Mouse (Mus musculus) cerebellum, adult 18-20 months (tissue): ENCODE results near the gene Dock2.

Source experiments
- DNase-seq, 2 experiments: peaks; one replicate each; pipeline ENCODE4 v3.0.0; 2021

Dock2 gene

DNA sequence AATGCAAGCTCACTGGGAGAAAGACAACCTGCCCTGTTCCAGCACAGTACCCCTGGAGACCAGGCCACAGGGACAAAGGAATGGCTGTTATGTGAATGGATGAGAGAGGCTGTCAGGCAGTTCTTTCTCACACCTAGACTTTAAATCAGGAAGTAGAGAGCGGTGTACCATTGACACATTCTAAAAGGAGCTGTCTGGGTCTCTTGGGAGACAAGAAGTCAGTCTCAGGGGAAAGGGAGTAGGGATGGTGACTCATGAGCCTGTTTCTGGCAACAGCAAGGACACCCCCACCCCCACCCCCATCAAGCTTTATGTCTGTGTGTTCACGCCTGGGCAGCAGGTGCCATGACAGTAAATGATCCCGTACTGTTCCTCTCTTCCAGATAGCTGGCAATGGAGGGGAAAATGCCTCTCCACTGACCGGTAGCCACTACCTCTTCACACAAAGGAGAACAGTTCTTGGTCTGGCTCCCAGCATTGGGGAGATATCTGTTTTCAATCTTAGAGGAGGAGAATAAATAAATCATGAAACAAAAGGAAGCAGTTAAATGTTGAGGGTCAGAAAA, 439.9 kb downstream of the Dock2 start:
- no peak for DNase-seq

GRCm38 (mm10) chr11:34339693-34340092, 444.0 kb downstream of the Dock2 start:
- DNase-seq: no peak

DNA sequence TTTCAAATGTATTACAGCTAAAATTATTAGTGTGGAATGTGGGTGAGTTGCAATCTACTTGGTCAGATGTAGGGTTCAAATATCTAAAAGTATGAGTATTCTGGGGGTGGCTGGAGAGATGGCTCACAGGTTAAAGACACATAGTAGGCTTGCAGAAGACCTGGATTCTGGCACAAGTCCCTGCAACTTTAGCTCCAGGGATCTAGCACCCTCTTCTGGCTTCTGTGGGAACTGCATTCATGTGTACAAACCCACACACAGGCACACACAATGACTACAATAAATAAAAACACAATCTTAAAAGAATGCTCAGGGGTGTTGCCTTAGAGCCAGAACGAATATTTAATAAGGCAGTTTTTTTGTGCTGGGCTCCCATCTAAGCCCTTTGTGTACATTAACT, 445.8 kb downstream of the Dock2 start:
- DNase-seq: no peak

DNA sequence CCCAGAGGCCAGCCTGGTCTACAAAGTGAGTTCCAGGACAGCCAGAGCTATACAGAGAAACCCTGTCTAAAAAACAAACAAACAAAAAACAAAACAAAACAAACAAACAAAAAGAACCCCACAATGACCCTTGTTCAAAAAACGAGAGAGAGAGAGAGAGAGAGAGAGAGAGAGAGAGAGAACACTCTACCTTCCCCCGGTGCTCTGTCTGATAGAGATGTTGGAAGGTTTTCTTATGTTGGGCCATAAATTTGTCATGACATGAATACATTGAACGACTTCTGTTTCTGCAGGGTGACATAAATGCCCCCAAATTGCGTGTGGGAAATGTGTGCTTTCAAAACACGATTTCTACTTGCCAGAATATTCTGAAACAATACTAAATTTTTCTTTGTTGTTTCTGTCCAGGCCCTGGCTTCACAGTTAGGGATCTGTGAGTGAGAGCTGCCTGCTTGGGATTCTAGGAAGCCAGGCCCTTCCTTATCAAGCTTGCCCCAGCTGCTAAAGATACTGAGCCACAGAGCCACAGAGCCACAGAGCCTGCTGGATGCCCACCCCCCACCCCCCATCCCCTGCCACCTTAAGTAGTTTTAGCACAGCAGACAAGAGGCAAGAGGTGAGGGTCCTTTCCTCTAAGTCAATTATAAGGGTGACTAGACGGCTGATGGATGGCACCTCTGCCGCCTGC, 451.2 kb downstream of the Dock2 start:
- DNase-seq: no peak

DNA sequence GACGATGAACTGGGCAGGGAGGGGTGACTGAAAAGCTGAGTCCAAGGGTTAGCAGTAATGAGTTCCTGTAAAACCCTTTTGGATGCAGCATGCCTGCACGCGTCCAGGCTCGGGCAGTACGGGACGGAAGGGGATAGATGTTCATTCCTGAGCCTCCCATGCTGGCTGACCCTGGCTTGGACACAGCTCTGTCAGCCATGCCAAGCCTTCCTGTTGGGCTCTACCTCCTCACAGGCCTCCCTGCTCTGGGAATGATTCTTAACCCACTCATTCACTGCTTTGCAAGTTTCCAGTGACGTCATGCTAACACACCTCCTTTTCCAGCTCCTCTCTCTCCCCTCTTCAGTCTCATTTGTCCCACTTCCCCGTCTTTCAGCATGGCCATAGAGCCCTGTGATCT, 460.0 kb downstream of the Dock2 start:
- DNase-seq: no peak

DNA sequence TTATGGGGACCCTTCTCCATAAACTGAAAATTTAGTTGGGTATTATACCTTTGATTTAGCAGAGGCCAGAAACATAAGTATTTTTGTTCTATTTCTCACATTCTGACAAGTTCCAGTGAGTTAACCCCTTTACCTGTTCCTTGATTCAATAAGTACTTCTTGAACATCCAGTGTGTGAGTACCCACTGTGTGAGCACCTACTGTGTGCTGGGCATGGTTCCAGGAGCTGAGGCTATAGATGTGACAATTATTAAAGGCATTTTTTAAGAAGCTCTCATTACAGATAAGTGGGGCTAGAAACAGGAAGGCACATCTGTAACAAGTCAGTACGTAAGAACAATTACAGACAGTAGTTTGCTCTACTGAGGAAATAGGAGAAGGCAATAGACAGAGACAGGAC, 464.4 kb downstream of the Dock2 start:
- DNase-seq: no peak

- no peak for DNase-seq
These were observed 466.7 kb downstream of the Dock2 start for GRCm38 (mm10) chr11:34317001-34317400.

DNA sequence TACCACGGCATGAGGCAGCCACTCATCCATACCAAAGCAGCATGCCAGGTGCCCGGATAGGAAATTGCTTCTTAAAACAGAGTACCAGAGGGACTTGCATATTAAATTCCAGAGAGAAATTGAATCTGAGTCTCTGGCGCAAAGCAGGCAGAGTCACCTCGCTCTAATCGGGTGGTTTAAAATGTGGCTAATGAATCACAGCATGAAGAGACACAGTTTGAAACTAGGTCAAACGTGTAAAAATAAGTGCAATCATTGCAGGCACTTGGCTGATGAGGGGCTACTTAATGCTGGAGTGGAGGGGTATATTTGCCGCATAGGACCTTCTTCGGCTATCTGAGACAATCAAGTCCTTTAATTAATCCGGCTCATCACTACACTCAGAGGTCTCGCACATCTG, 467.5 kb downstream of the Dock2 start:
- no peak for DNase-seq

- no peak for DNase-seq
These were observed 468.3 kb downstream of the Dock2 start for GRCm38 (mm10) chr11:34315383-34315782.

- DNase-seq: peak; percentile 17 to 29
These were observed 468.9 kb downstream of the Dock2 start, which contains the start of gene Fam196b for GRCm38 (mm10) chr11:34314534-34315379. TSS of gene Fam196b (plus strand) at chr11:34314822.

- no peak for DNase-seq
These were observed 471.5 kb downstream of the Dock2 start for GRCm38 (mm10) chr11:34312208-34312607.

DNA sequence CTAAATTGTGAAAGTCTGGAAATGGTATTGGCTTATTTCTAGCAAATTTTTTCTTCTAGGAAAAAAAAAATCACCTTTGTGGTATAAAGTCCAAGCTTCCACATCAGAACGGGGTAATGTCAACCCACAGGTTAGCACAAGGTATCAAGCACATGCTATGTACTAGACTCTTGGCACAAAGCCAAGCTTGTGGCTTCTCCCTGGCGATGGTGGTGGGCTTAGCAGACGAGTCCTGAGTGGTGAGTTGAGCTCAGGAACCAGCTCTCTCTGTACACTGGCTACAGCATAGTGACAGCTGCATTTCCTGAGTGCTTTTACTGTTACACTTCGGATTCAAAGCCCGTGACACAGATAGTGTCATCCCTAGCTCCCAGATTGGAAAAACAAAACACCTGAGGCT, 472.0 kb downstream of the Dock2 start:
- DNase-seq: no peak

- no peak for DNase-seq
These were observed 474.3 kb downstream of the Dock2 start for GRCm38 (mm10) chr11:34309360-34309759.

- no peak for DNase-seq
These were observed 475.0 kb downstream of the Dock2 start for GRCm38 (mm10) chr11:34308731-34309130.

DNA sequence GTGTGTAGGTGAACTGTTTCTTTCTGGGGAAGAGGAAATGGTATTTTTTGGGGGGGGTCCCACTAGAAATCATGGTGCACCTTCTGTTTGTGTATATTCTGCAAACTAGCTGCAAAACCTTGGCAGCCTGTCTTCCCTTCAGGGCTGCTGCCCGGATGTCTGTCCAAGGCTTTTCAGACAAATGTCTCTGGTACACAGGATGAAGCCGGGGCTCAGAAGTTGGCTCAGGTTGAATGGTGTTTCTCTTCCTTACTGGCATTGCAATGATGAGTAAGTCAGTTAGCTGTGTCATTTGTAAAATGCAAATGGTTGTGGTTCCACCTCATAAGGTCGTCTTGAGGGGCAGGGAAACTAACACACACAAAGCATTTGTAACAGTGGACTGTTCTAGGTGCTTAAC, 477.5 kb downstream of the Dock2 start:
- no peak for DNase-seq

DNA sequence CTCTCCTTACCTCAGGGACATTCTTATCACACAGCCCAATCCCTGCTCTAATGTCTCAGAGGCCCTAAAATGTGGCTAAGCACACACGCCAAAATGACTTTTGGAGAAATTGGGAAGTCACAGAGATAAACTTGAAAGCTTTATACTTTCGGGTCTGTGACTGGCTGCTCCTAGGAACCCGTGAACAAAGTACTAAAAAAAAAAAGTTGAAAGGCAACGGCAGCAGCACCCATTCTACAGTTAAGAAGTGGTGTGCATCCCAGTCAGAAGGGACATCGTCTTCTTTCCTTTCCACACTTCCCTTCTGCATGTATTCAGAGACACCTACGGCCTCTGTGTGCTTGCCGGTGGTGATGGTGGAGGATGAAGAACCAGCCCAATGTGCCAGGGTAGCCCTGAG, 483.6 kb downstream of the Dock2 start:
- no peak for DNase-seq

- DNase-seq: no peak
These were observed 484.1 kb downstream of the Dock2 start for GRCm38 (mm10) chr11:34299550-34299949.

GRCm38 (mm10) chr11:34297698-34298378, 485.9 kb downstream of the Dock2 start:
- DNase-seq: no peak

- no peak for DNase-seq
These were observed 492.4 kb downstream of the Dock2 start for GRCm38 (mm10) chr11:34291304-34291703.

DNA sequence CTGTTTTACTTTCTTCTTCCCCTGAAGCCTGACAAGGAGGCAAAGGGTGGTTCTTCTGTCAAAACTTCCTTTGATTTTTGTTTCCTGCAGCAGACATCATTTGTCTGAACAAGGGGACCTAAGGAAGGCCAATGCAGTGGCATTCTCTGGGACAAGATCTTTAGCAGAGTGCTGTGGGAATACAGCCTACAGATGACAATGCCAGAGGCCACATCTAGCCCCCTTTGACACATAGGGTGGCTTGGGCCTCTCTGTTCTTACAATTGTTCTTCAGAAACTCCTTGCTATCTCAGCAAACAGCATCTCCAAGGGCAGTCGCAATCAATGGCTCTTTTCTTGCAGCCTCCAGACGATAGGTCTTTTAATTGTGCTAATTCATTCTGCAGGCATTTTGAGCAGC, 493.0 kb downstream of the Dock2 start:
- DNase-seq: no peak

DNA sequence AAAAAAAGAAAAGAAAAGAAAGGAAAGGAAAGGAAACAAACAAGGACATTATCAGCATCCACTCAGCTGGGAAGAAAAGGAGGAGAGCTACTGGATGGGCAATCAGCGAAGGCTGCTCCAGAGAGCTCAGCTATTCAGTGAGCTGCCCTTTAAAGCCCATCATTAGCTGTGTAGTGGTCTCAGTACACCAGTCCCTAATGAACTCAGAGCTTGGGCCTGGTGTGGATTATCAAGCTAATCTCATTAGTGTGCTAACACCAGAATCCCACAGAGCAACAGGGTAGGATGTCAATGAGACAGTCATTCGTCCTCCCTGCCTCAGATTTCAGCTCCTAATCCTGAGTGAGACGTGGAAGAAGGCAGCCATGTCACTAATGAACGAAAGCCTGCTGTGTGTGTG, 493.4 kb downstream of the Dock2 start:
- no peak for DNase-seq

GRCm38 (mm10) chr11:34284124-34284808, 499.4 kb downstream of the Dock2 start:
- no peak for DNase-seq

- DNase-seq: no peak
These were observed 506.6 kb downstream of the Dock2 start for GRCm38 (mm10) chr11:34277047-34277445.
